Mouse (Mus musculus): ENCODE results near the gene Pdx1. TPM values are rescaled to one million over a fixed set of nuclear protein-coding genes. Genes with fewer than 3 reads are reported as not detected.

The Pdx1 gene
- polyA plus RNA-seq, 1 experiment from 2014 or later: not detected

DNA sequence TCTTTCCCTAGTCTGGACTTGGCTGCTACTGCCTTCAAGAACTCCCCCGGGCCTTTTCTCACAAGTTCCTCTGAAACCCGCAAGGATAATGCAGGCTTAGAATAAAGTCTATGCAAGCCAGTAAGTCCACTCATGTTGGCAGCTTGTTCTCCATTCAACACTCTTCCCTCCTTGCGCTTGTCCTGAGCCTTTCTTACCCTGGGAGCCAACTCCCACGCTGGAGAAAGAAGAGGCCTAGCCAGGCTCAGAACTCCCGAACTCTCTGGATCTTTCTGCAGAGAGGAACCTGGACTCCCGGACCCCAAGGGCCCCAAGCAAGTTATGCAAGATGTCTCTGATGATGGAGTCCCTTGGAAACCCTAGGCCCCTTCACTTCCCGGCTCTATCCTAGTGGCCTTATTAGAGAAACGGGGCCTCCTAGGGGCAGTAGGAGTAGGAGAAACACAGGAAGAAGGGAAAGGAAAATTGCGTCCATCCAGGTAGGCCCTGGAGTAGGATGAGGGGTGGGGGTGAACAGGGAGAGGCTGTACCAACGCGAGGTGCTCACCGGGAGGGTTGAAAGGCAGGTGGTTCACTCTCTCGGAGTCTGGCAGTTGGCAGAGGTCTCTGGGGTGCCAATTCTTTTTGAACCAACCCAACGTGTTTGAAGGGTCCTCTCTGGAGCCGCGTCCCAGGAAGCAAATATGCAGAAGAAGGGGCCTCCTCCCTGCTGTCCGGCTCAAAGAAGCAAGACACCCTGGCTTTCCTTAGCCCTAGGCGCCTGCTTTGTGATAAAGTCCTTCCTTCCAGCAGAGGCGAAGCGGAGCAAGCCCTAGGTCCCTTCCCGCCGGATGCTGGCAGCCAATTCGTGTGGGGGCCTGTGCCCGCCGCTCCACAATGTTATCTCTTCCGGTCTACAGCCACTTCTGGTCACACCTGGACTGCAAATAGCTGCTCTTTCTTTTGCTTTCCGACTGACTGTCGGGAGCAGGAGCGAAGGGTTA lies 1.2 kb downstream of the Pdx1 start:
- H3K4me1 ChIP-seq: peaks cover 4% of the 10 kb centered on the region; the same call in 1 of the 2 replicates
- peaks cover 92% of the 10 kb centered on the region for H3K27me3 ChIP-seq (replicated peaks)
- H3K4me3 ChIP-seq: no peak overlapping the region
- H3K9me3 ChIP-seq: no peaks in the 10 kb centered on the region
- no peak overlapping the region for H3K4me2 ChIP-seq
- no peak overlapping the region for H3K9ac ChIP-seq
- 1% methylated on average over 29 of the region's 29 CpGs for WGBS
- H3K36me3 ChIP-seq (replicated peaks): no peaks in the 10 kb centered on the region
- ATAC-seq (replicated peaks): no peak
- no peak overlapping the region for H3K27ac ChIP-seq

DNA sequence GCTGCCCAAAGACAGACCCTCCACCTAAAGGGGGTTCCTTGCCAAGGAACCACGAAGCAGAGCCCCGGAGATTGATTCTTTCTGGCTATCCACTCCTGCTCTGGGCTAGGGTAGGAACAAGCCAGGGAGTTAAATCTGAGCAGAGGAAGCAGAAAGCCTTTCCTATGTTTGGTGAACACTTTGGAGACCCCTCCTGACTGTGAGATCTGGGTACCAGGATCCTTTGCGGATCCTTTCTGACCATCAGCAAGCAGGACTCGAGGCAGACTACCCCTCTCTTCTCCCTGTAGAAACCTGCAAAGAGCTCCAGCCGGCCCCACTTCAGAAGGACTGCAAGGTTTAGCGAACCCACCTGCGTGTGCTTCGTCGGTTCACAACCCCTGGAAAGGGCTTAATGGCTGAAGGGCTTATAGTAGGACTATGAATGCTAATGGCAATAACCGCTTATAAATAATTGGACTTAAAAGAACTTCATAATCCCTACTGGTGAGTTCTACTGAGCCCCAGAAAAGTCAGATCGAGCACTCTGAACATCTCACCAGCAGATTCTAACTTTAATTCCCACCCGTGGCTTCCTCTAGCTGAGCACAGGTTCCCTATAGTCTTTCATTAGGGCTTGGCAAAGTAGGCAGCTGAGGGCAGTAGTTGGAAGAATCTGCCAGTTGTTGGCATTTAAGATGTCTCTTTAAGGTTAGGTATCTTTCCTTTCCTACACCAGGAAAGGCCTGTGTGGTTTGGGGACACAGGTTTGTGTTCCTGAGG lies 2.5 kb downstream of the Pdx1 start:
- H3K27ac ChIP-seq: no peak overlapping the region
- no peaks in the 10 kb centered on the region for H3K9me3 ChIP-seq
- no peak overlapping the region for H3K4me2 ChIP-seq
- peaks cover 94% of the 10 kb centered on the region for H3K27me3 ChIP-seq (replicated peaks)
- no peaks in the 10 kb centered on the region for H3K36me3 ChIP-seq (replicated peaks)
- peaks cover 4% of the 10 kb centered on the region; the same call in 1 of the 2 replicates for H3K4me1 ChIP-seq
- H3K4me3 ChIP-seq: no peak overlapping the region
- ATAC-seq (replicated peaks): no peak
- H3K9ac ChIP-seq: no peak overlapping the region
- WGBS: 2% methylated on average over 12 of the region's 12 CpGs

DNA sequence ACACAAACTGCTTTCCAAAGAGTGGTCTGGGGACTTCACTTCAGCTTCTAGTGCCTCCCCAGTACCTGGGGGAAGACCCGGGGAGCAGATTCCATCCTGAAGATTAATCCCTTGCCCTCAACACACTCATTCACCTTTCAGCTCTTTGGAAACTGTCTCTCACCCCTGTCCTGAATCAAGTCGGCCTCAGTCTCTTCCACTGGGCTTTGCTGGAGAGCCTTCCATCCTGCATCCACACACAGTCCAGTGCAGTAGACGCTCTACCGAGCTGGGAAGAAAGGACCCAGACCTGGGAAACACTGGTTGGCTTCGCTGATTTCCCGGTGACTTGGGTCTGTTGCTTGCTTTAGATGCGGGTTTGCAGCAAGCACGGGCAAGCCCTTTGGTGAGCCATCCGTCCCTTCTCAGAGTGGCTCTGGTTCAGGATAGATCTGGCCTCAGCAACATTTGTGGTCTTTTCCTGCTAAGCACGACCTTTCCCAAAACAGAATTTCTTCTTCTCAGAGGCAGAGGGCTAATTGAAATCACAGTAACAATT lies 3.1 kb downstream of the Pdx1 start:
- H3K4me1 ChIP-seq: peaks cover 4% of the 10 kb centered on the region; the same call in 1 of the 2 replicates
- H3K9ac ChIP-seq: no peak overlapping the region
- H3K27me3 ChIP-seq (replicated peaks): peaks cover 96% of the 10 kb centered on the region
- no peak overlapping the region for H3K4me3 ChIP-seq
- ATAC-seq (replicated peaks): no peak
- WGBS: 1% methylated on average over 10 of the region's 10 CpGs
- no peaks in the 10 kb centered on the region for H3K36me3 ChIP-seq (replicated peaks)
- H3K4me2 ChIP-seq: no peak overlapping the region
- H3K27ac ChIP-seq: no peak overlapping the region
- no peaks in the 10 kb centered on the region for H3K9me3 ChIP-seq

DNA sequence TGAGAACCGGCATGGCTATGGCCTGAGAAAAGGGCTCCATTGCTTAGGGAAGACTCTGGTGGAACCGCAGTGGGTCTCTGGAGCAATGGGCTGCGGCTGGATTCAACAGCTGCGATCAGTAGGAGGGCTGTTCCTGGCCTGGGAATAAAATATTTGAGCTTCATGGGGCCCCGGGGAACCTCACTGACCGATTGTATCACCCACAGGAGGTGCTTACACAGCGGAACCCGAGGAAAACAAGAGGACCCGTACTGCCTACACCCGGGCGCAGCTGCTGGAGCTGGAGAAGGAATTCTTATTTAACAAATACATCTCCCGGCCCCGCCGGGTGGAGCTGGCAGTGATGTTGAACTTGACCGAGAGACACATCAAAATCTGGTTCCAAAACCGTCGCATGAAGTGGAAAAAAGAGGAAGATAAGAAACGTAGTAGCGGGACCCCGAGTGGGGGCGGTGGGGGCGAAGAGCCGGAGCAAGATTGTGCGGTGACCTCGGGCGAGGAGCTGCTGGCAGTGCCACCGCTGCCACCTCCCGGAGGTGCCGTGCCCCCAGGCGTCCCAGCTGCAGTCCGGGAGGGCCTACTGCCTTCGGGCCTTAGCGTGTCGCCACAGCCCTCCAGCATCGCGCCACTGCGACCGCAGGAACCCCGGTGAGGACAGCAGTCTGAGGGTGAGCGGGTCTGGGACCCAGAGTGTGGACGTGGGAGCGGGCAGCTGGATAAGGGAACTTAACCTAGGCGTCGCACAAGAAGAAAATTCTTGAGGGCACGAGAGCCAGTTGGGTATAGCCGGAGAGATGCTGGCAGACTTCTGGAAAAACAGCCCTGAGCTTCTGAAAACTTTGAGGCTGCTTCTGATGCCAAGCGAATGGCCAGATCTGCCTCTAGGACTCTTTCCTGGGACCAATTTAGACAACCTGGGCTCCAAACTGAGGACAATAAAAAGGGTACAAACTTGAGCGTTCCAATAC lies 4.7 kb downstream of the Pdx1 start:
- H3K4me1 ChIP-seq: peaks cover 4% of the 10 kb centered on the region; the same call in 1 of the 2 replicates
- H3K9ac ChIP-seq: no peak overlapping the region
- under 1% methylated on average over 48 of the region's 48 CpGs for WGBS
- no peak overlapping the region for H3K4me3 ChIP-seq
- no peak overlapping the region for H3K27ac ChIP-seq
- peaks cover 94% of the 10 kb centered on the region for H3K27me3 ChIP-seq (replicated peaks)
- H3K4me2 ChIP-seq: no peak overlapping the region
- ATAC-seq (replicated peaks): no peak
- no peaks in the 10 kb centered on the region for H3K36me3 ChIP-seq (replicated peaks)
- no peaks in the 10 kb centered on the region for H3K9me3 ChIP-seq

DNA sequence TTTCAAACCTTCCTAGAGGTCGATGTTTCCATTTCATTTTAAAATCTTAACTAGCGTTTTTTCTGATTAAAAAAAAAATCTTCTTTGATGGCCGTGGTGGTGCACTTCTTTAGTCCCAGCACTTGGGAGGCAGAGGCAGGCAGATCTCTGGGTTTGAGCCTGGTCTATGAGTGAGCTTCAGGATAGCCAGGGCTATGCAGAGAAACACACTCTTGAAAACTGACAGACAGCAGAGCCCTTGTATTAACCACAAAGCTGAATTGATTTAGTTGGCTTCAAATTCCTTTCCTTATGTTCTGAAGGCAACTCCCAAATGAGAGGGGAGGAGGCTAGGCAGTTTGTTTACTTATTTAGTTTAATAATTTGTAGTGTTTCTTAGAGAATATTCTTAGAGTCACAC lies 6.0 kb downstream of the Pdx1 start:
- WGBS: 17% methylated on average over 3 of the region's 3 CpGs
- no peak for ATAC-seq (replicated peaks)
- H3K36me3 ChIP-seq (replicated peaks): no peaks in the 10 kb centered on the region

DNA sequence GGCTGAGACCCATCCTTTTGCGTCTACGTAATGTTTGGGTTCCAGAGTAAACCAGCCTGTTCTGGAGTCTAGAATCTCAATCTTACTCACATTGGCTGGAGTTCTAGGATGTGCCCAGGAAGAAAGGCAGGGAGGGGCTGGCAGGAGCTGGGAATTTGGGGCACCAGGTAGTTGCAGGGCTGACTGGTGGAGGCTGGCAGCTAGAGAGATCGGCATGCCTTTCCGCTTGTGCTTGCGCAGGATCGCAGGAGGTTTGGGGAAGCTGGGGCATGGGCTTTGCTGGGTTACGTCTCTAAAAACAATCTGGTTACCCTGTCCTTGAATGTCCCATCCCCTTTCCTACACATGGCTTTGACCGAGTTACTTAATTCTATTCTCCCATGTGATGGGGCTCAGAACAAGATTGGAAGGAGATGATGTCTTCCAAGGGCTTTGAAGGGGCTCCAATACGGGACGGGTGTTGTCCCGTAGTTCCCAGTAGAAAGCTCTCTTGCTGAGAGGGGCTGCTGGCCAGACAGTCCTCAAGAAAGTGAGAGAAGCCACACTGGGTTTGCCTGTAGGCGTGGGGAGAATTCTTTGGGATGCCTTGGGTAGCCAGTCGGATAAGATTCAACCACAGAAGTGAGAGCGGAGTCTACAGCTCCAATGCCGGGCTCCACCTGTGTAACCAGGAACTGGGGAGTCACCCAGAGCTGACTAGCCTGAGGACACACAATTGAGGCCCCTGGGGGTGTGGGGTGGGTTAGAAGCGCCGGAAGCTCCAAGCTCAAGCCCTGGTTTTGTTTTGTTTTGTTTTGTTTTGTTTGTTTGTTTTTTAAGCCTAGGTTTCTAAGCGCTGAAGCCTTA lies 7.2 kb downstream of the Pdx1 start:
- 1% methylated on average over 18 of the region's 18 CpGs for WGBS
- no peak overlapping the region for H3K4me3 ChIP-seq
- peaks cover 92% of the 10 kb centered on the region for H3K27me3 ChIP-seq (replicated peaks)
- H3K27ac ChIP-seq: no peak overlapping the region
- no peak overlapping the region for H3K4me2 ChIP-seq
- no peaks in the 10 kb centered on the region for H3K9me3 ChIP-seq
- no peaks in the 10 kb centered on the region for H3K36me3 ChIP-seq (replicated peaks)
- peaks cover 4% of the 10 kb centered on the region; the same call in 1 of the 2 replicates for H3K4me1 ChIP-seq
- ATAC-seq (replicated peaks): no peak
- H3K9ac ChIP-seq: no peak overlapping the region

More for the DNA sequence above, 6.0 kb downstream of the Pdx1 start:
- Histone ChIP-seq H3K4me2 (no peak overlapping the region), H3K4me1 (peaks cover 4% of the 10 kb centered on the region; the same call in 1 of the 2 replicates), H3K4me3 (no peak overlapping the region), H3K9me3 (no peaks in the 10 kb centered on the region), H3K27ac (no peak overlapping the region), H3K27me3 (replicated peaks) (peaks cover 94% of the 10 kb centered on the region), H3K9ac (no peak overlapping the region)

DNA sequence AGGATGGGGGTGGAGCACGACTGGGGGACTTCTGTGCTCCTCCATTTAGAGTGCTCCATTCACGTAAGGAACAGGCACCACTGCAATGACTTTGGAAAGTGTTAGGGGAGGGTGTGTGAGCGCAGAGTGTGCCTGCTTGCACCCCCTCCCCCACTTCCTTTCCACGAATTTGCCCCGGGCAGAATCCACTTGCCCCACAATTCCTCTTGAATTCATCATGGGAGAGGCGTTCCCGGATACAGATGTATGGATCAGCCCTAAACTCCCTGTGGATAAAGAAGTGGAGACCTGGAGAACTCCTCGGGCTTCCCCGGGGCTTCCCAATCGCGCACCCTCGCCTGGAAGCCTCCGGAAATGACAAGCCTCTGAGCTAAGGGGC lies 7.8 kb downstream of the Pdx1 start:
- WGBS: under 1% methylated on average over 13 of the region's 13 CpGs

DNA sequence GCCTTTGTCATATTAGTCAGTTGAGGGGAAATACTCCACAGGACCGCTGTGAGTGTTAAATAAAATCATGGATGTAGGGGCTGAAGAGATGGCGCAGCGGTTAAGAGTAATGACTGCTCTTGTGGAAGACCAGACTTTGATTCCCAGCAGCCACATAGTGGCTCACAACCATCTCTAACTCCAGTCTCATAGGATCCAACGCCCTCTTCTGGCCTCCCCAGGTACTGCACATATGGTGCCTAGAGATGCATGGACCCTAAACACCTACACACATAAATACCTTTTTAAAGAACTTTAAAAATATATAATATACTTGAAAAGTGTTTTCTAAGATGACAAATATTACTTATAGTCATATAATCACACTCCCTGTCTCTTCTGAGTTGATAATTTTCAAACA lies 14.6 kb downstream of the Pdx1 start:
- H3K4me1 ChIP-seq: no peaks in the 10 kb centered on the region
- H3K27me3 ChIP-seq (replicated peaks): peaks cover 31% of the 10 kb centered on the region
- H3K9me3 ChIP-seq: no peaks in the 10 kb centered on the region
- no peak for ATAC-seq (replicated peaks)
- H3K9ac ChIP-seq: no peak overlapping the region
- no peak overlapping the region for H3K4me3 ChIP-seq
- H3K4me2 ChIP-seq: no peak overlapping the region
- H3K36me3 ChIP-seq (replicated peaks): no peaks in the 10 kb centered on the region
- no peak overlapping the region for H3K27ac ChIP-seq
- WGBS: 75% methylated on average over 4 of the region's 4 CpGs

More for the DNA sequence above, 7.8 kb downstream of the Pdx1 start:
- Histone ChIP-seq H3K9ac (no peak overlapping the region), H3K36me3 (replicated peaks) (no peaks in the 10 kb centered on the region), H3K4me2 (no peak overlapping the region), H3K9me3 (no peaks in the 10 kb centered on the region), H3K4me1 (peaks cover 4% of the 10 kb centered on the region; the same call in 1 of the 2 replicates), H3K27ac (no peak overlapping the region), H3K27me3 (replicated peaks) (peaks cover 87% of the 10 kb centered on the region), H3K4me3 (no peak overlapping the region)
- ATAC-seq (replicated peaks): no peak

DNA sequence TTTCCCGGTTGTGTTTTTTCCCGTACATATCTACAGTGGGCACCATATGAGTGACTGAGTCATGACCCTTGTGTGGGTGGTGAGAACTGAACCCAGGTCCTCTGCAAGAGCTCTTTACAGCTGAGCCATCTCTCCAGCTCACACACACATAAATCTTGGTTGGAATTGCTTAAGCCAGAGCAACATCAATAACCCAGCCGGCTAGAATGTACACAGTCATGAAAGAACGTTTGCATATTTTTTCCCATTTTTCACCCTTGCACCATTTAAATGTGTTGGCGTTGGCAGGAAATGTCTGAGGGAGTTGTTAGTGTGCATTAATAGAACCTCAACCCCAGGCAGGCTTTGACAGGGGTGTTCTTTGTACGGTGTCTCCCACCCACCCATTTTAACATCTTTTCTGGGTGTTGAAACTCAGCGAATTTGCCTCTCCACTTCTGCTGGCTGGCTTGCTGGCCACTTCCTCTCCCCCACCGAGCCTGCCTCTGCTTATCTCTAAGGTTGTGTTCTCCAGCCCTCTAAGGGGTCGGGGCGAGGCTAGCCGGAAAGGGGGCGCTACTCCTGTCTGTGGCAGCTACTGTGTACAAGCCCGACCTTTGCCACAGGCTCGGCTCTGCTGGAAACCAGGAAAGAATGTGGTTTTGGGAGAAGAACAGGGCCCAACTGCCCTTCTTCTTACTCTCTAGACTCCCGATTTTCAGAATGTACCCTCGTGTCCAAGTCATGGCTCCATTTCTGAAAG lies 22.2 kb downstream of the Pdx1 start:
- H3K36me3 ChIP-seq (replicated peaks): no peaks in the 10 kb centered on the region
- H3K4me1 ChIP-seq: peaks cover 3% of the 10 kb centered on the region; the same call in 1 of the 2 replicates
- H3K9me3 ChIP-seq: no peaks in the 10 kb centered on the region
- no peak for ATAC-seq (replicated peaks)
- H3K9ac ChIP-seq: no peak overlapping the region
- no peak overlapping the region for H3K27ac ChIP-seq
- H3K4me3 ChIP-seq: no peak overlapping the region
- H3K27me3 ChIP-seq (replicated peaks): peaks cover 48% of the 10 kb centered on the region
- no peak overlapping the region for H3K4me2 ChIP-seq
- 44% methylated on average over 16 of the region's 16 CpGs for WGBS

DNA sequence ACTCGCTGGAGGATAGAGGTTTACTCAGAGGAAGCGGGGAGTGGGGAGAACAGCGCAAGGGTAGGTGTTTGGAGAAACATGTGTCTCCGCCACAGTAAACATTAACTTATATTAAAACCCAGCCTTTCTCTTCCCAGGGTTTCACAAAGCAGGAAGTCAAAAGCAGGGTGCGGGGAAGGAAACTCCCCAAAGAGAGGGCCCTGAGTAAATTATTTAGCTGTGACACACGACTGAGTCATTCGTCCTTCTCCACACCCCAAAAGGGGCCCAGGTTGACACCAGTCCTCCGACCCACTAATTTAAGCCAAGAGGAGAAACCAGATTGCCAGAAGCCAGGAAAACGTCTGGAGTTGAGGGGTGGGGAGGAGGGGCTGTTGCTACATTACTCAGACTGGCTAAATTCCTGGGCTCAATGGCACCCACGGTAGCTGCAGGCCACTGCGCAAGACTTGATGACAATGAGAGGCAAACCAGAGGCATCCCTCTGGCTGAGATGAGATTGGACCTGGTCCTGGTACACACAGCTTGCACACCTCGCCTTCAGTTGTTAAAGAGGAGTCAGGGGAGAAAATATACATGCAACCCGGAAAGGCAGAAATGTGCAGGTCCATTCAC lies 22.9 kb downstream of the Pdx1 start:
- WGBS: 49% methylated on average over 13 of the region's 13 CpGs
- H3K9ac ChIP-seq: no peak overlapping the region
- peaks cover 3% of the 10 kb centered on the region; the same call in 1 of the 2 replicates for H3K4me1 ChIP-seq
- no peaks in the 10 kb centered on the region for H3K9me3 ChIP-seq
- H3K36me3 ChIP-seq (replicated peaks): no peaks in the 10 kb centered on the region
- H3K4me2 ChIP-seq: no peak overlapping the region
- no peak overlapping the region for H3K27ac ChIP-seq
- H3K27me3 ChIP-seq (replicated peaks): peaks cover 55% of the 10 kb centered on the region
- no peak overlapping the region for H3K4me3 ChIP-seq
- ATAC-seq (replicated peaks): no peak

All from midbrain, embryonic 15.5 days (tissue).